Mouse (Mus musculus) hindbrain, embryonic 15.5 days (tissue): ENCODE data around the gene Fkbp9. TPM values are rescaled to one million over a fixed set of nuclear protein-coding genes. Genes with fewer than 3 reads are reported as not detected.

Experiments used
- ATAC-seq: fragments of 200-750 bp; cut with Nextera tagmentation; 2 replicates; pipeline ENCODE4 v1.8.0; 2017; ENCODE audit warnings: low read depth, moderate number of reproducible peaks, moderate TSS enrichment; ENCODE audit not compliant: low FRiP score
- H3K27ac ChIP-seq: fragments of 300-500 bp; sonication (generic); replicated peaks from 2 replicates; pipeline ENCODE4 v1.5.1; 2015; ENCODE audit warnings: mild to moderate bottlenecking, inconsistent platforms
- H3K27me3 ChIP-seq: fragments of 300-500 bp; sonication (generic); 2 replicates; pipeline ENCODE4 v1.6.1; 2015; ENCODE audit warnings: control low read depth, inconsistent platforms
- H3K36me3 ChIP-seq: fragments of 300-500 bp; sonication (generic); 2 replicates; pipeline ENCODE4 v1.6.1; 2015; ENCODE audit warnings: control low read depth, inconsistent platforms
- H3K4me1 ChIP-seq: fragments of 300-500 bp; sonication (generic); replicated peaks from 2 replicates; pipeline ENCODE4 v1.6.1; 2015; ENCODE audit warnings: control low read depth, inconsistent platforms
- H3K4me2 ChIP-seq: fragments of 300-500 bp; sonication (generic); 2 replicates; pipeline ENCODE4 v1.6.1; 2015; ENCODE audit warnings: moderate library complexity, mild to moderate bottlenecking, inconsistent platforms
- H3K4me3 ChIP-seq: fragments of 300-500 bp; sonication (generic); 2 replicates; pipeline ENCODE4 v1.5.1; 2015; ENCODE audit warnings: mild to moderate bottlenecking, inconsistent platforms
- H3K9ac ChIP-seq: fragments of 300-500 bp; sonication (generic); 2 replicates; pipeline ENCODE4 v1.6.1; 2015; ENCODE audit warnings: inconsistent platforms
- H3K9me3 ChIP-seq: fragments of 300-500 bp; sonication (generic); 2 replicates; pipeline ENCODE4 v1.6.1; 2016; ENCODE audit warnings: control low read depth, inconsistent platforms
- WGBS: fragments of 180-500 bp; shearing (Covaris S2); methylation state at CpG from one replicate; pipeline ENCODE4 v1.1.7; 2015; 5-methylcytosine and 5-hydroxymethylcytosine counted together
- polyA plus RNA-seq: library from polyadenylated mRNA; unstranded; fragments of >200 nt; fragmentation: Nextera tagmentation; extraction: Ambion mirVana; gene quantifications from 2 replicates; pipeline ENCODE4 v1.2.1, GENCODE M21; 2015

Gene Fkbp9
- polyA plus RNA-seq, 1 experiment from 2014 or later, result 42.8 TPM

DNA sequence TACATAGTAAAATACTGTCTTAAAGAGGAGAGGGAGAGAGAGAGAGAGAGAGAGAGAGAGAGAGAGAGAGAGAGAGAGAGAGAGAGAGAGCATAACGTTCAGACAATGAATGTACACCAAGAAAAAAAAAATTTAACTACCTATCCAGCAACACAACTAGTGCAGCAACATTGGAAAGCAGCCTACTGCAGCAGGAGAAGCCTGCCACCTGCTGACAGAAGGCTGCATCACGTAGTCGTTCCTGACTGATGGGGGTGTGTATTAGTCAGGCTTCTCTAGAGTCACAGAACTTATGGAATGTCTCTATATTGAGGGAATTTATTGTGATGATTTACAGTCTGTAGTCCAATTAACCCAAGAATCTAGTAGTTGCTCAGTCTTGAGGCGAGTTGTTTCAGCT, 77.1 kb downstream of the Fkbp9 start:
- no peak overlapping the region for H3K27ac ChIP-seq
- H3K9ac ChIP-seq, result no peak overlapping the region
- 15% methylated on average over 4 of the region's 4 CpGs for WGBS
- no peak overlapping the region for H3K4me2 ChIP-seq
- peaks cover 14% of the 10 kb centered on the region for H3K4me1 ChIP-seq
- no peak overlapping the region for H3K4me3 ChIP-seq
- H3K9me3 ChIP-seq, result no peaks in the 10 kb centered on the region
- ATAC-seq, result no peak
- H3K27me3 ChIP-seq, result no peaks in the 10 kb centered on the region
- H3K36me3 ChIP-seq, result no peaks in the 10 kb centered on the region

DNA sequence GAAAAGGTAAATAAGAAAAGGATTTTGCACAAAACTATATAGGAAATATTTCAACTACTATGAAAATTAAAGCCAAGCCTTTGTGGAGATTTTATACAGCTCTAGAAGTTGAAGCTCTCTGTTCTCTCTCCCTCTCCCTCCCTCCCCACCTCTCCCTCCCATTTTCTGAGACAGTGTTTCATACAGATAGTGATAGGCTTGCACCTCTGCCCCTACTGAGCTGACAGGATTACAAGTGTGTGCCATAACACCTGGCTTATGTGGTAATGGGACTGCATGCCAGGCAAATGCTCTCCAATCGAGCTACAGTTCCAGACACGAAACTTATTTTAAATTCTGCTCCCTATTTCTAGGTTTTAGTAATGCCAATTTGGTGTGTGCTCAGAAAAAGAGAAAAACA, 79.1 kb downstream of the Fkbp9 start:
- Histone ChIP-seq H3K27ac (no peak overlapping the region), H3K4me1 (no peaks in the 10 kb centered on the region), H3K27me3 (no peaks in the 10 kb centered on the region), H3K4me2 (no peak overlapping the region), H3K4me3 (no peak overlapping the region), H3K36me3 (no peaks in the 10 kb centered on the region), H3K9me3 (no peaks in the 10 kb centered on the region), H3K9ac (no peak overlapping the region)
- WGBS, result 88% methylated on average over 2 of the region's 2 CpGs
- ATAC-seq, result no peak

DNA sequence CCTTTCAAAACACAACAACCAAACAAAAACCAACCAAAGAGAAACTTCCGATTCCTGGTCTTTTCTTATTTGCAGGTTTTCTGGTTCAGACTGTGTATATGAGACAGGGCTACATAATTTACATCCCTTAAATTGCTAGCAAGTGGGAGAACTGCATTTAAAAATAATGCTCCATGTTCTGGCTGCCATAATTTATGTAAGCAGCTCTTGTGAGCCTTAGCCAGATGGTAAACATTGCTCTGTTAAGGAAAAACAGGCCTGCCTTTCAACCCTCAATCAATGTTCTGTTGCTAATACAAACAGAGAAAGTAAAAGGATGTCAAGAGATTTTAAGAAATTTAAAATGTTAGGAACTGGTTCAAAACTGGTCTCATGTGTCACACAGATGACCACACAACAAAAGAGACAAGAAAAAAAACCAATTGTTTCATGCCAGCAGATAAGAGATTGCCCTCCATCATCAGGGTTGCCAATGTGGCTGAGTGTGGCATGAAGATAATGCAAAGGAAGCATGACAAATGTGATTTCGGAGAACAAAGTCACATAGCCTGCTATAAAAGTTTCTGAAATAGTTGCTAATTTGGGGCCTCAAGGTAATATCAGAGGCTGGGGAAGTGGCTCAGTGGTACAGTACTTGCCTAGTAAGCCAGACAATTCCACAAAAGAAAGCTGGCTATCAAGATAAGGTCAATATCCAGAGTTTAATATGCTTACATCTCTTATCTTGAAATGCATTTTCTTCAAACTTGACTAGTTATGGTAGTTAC, 81.4 kb downstream of the Fkbp9 start:
- H3K27ac ChIP-seq, result no peak overlapping the region
- no peaks in the 10 kb centered on the region for H3K27me3 ChIP-seq
- 88% methylated on average over 2 of the region's 2 CpGs for WGBS
- no peaks in the 10 kb centered on the region for H3K9me3 ChIP-seq
- ATAC-seq, result no peak
- no peaks in the 10 kb centered on the region for H3K4me1 ChIP-seq
- H3K4me3 ChIP-seq, result no peak overlapping the region
- no peaks in the 10 kb centered on the region for H3K36me3 ChIP-seq
- H3K9ac ChIP-seq, result no peak overlapping the region
- no peak overlapping the region for H3K4me2 ChIP-seq

DNA sequence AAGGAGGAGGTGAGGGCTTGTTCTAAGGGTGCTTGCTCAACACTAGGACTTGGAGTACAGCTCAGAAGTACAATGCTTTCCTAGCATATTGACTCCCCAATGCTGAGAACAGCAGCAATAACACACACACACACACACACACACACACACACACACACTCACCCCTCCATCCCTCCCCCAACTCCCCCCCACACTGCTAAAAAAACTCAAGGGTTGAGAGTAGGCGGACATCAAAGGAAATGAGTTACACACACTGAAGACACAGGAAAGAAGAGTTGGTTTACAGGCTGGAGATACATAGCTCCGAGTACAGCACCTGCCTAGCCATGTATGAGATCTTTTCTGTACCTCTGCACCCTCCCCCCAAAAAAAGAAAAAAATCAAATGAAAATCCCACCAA, 84.4 kb downstream of the Fkbp9 start:
- no peak overlapping the region for H3K27ac ChIP-seq
- no peak overlapping the region for H3K4me2 ChIP-seq
- no peak overlapping the region for H3K9ac ChIP-seq
- no peaks in the 10 kb centered on the region for H3K36me3 ChIP-seq
- H3K4me1 ChIP-seq, result no peaks in the 10 kb centered on the region; the same call in 1 of the 2 replicates
- no peaks in the 10 kb centered on the region for H3K9me3 ChIP-seq
- 95% methylated on average over 2 of the region's 2 CpGs for WGBS
- no peak overlapping the region for H3K4me3 ChIP-seq
- ATAC-seq, result no peak
- H3K27me3 ChIP-seq, result no peaks in the 10 kb centered on the region

GRCm38 (mm10) chr6:56917578-56918368, 85.9 kb downstream of the Fkbp9 start:
- Histone ChIP-seq H3K27me3 (no peaks in the 10 kb centered on the region), H3K4me3 (no peak overlapping the region), H3K9ac (no peak overlapping the region), H3K27ac (no peak overlapping the region), H3K4me2 (no peak overlapping the region), H3K9me3 (no peaks in the 10 kb centered on the region), H3K36me3 (no peaks in the 10 kb centered on the region), H3K4me1 (peaks cover 11% of the 10 kb centered on the region)
- no peak for ATAC-seq
- WGBS, result 80% methylated on average over 12 of the region's 12 CpGs

DNA sequence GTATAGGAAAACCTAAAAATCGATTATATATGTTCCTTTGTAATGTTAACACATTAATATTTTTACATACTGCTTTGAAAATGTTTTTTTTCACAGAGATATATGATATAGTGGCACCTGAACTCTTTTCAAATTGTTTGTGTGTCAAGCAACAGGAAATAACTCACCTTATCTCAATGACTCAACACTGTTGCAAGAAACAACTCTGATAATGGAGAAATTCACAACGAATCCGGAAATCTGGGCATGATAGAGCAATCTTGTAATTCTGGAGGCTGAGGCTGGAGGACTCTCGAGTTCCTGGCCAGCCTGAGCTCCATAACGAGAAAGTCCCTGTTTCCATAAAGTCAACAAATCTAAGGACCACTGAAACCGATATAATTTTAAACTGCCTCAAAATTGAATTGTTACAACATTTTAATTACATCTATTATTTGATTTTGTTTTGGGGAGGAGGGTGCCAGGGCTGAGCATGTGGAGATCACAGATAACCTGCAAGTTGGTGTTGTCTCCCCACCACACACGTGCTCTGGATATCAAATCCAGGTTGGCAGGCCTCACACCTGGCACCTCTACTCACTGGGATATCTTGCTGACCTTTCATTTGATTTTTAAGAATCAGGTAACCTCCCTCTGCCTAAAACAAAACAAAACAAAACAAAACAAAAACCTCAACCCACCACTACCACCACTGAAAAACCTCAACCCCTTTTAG, 87.6 kb downstream of the Fkbp9 start:
- H3K4me1 ChIP-seq, result peaks cover 14% of the 10 kb centered on the region
- H3K4me3 ChIP-seq, result no peak overlapping the region
- ATAC-seq, result no peak
- 91% methylated on average over 7 of the region's 7 CpGs for WGBS
- H3K9me3 ChIP-seq, result no peaks in the 10 kb centered on the region
- H3K27me3 ChIP-seq, result no peaks in the 10 kb centered on the region
- H3K4me2 ChIP-seq, result no peak overlapping the region
- no peak overlapping the region for H3K27ac ChIP-seq
- no peaks in the 10 kb centered on the region for H3K36me3 ChIP-seq
- no peak overlapping the region for H3K9ac ChIP-seq

- H3K4me2 ChIP-seq, result no peak overlapping the region
- H3K9me3 ChIP-seq, result no peaks in the 10 kb centered on the region
- ATAC-seq, result no peak
- H3K36me3 ChIP-seq, result no peaks in the 10 kb centered on the region
- no peak overlapping the region for H3K9ac ChIP-seq
- no peak overlapping the region for H3K4me3 ChIP-seq
- H3K27me3 ChIP-seq, result no peaks in the 10 kb centered on the region
- peaks cover 18% of the 10 kb centered on the region for H3K4me1 ChIP-seq
- 75% methylated on average over 12 of the region's 12 CpGs for WGBS
- no peak overlapping the region for H3K27ac ChIP-seq
Observed at GRCm38 (mm10) chr6:56920222-56921092, 88.6 kb downstream of the Fkbp9 start.

GRCm38 (mm10) chr6:56923331-56923725, 91.5 kb downstream of the Fkbp9 start:
- peak overlapping the region; percentile 87 for H3K9ac ChIP-seq
- under 1% methylated on average over 25 of the region's 25 CpGs for WGBS
- no peaks in the 10 kb centered on the region for H3K27me3 ChIP-seq
- H3K9me3 ChIP-seq, result no peaks in the 10 kb centered on the region
- no peaks in the 10 kb centered on the region for H3K36me3 ChIP-seq
- H3K4me2 ChIP-seq, result peak overlapping the region; percentile 62
- H3K27ac ChIP-seq, result peak overlapping the region; percentile 93
- no peak for ATAC-seq
- H3K4me1 ChIP-seq, result peaks cover 18% of the 10 kb centered on the region
- peak overlapping the region; percentile 85 for H3K4me3 ChIP-seq

DNA sequence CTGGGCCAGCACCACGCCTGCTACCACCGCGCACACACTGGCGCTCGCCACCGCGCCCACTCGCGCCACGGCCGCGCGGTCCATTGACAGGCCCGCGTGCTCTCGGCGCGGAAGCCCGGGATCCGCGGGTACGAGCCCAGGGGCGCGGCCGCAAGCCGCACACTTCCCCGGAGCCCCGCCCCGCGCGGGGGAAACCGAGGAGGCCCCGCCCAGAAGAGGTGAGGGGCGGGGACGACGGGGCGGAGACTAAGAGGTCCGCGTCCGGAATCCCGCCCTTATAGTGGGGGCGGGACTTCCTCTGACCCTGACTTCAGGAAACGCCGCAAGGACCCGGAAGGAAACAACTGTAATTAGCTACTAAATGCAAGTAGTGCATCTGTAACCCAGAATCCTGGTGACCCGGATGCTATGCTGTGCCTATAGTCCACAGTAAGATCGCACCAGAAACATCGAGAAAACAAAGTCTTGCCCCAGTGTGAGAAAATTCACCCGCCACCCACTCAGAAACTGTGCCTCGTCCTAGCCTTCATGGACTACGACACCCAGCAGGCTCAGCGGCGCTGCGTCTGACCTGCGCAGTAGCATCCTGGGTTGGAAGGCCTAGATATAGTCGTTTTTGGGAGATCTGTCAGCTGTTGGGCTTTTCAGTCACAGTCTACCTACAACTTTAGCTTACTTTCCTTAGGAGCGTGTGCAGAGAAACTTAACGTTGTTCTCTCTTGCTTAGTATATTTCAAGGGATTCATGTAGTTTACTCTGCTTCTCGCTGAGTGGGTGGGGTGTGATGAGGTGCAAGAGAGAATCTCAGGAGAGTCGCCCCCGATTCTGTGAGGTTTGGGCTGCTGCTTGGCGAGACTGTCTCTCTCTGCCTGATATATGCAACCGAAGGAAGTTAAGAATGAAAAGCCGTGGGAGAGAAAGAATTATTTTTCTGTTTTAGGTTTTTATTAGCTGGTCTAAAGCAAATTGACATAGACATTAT, 92.2 kb downstream of the Fkbp9 start, which contains the start of the genes Nt5c3 and Vmn1r4:
TSS of gene Nt5c3 (minus strand) at position 207 of the 982 bp plus-strand sequence.
TSS of gene Vmn1r4 (plus strand) at position 290 of the 982 bp plus-strand sequence.
- Histone ChIP-seq H3K27ac (peak within 1 kb of the TSS; percentile 93), H3K4me2 (peak within 1 kb of the TSS; percentile 62), H3K9me3 (no peaks in the 10 kb centered on the region), H3K36me3 (no peaks in the 10 kb centered on the region), H3K27me3 (no peaks in the 10 kb centered on the region), H3K9ac (peak within 1 kb of the TSS; percentile 87), H3K4me3 (peak within 1 kb of the TSS; percentile 85), H3K4me1 (peaks cover 18% of the 10 kb centered on the region)
- ATAC-seq, result peak; percentile 98
- 4% methylated on average over 64 of the region's 64 CpGs for WGBS
